Mouse (Mus musculus) erythroblast, embryonic 14.5 days (primary cell): ENCODE results near the gene Cacna1d. TPM values are rescaled to one million over a fixed set of nuclear protein-coding genes. Genes with fewer than 3 reads are reported as not detected.

Source experiments
- H3K27me3 ChIP-seq: 2 replicates; pipeline ENCODE4 v1.6.1; 2012; ENCODE audit warnings: inconsistent platforms; ENCODE audit not compliant: control insufficient read depth
- H3K36me3 ChIP-seq: 2 replicates; pipeline ENCODE4 v1.6.1; 2012; ENCODE audit warnings: mild to moderate bottlenecking, inconsistent platforms; ENCODE audit not compliant: control insufficient read depth
- H3K4me1 ChIP-seq: 2 replicates; pipeline ENCODE4 v1.6.1; 2012; ENCODE audit warnings: inconsistent platforms; ENCODE audit not compliant: control insufficient read depth
- H3K4me3 ChIP-seq: replicated peaks from 2 replicates; pipeline ENCODE3; 2012; ENCODE audit warnings: moderate library complexity, mild to moderate bottlenecking, inconsistent platforms
- H3K9me3 ChIP-seq: 2 replicates; pipeline ENCODE4 v1.6.1; 2012; ENCODE audit warnings: low read length, inconsistent platforms, mixed read lengths; ENCODE audit not compliant: control insufficient read depth
- GATA1 ChIP-seq: IDR thresholded peaks from 2 replicates; pipeline ENCODE4 v1.6.1; 2012; ENCODE audit warnings: low read length, inconsistent platforms, mixed read lengths
- TAL1 ChIP-seq: IDR thresholded peaks from 3 replicates; pipeline ENCODE4 v1.6.1; 2012; ENCODE audit warnings: low read length, inconsistent platforms, mixed read lengths
- polyA plus RNA-seq: library from polyadenylated mRNA; stranded (reverse); fragments of >175 nt; gene quantifications from 2 replicates; pipeline ENCODE4 v1.2.3, GENCODE M21; 2012

Gene Cacna1d
- polyA plus RNA-seq, 1 experiment: not detected

DNA sequence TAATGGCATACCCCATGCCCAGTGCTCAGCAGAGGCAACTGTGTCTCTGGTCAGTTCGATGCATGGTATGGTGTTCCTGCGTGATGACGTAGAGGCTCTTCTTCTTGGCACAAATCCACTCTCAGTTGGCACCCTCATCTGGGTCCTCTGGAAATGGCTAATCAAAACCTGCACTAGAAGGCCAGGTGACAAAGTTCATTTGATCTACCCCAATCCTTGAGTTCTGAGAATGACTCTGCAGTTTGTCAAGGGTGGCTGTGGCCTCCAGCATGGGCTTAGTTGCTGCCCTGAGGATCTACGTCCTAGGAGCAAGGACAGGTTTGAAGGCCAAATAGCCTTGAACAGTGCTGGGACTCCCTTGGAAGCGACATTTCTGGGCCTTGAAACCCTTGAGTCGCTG lies 472.4 kb downstream of the Cacna1d start:
- Histone ChIP-seq H3K4me3 (no peak overlapping the region), H3K27me3 (no peaks in the 10 kb centered on the region), H3K4me1 (no peaks in the 10 kb centered on the region), H3K36me3 (no peaks in the 10 kb centered on the region), H3K9me3 (no peaks in the 10 kb centered on the region)
- TF ChIP-seq GATA1 (no peak), TAL1 (no peak)

DNA sequence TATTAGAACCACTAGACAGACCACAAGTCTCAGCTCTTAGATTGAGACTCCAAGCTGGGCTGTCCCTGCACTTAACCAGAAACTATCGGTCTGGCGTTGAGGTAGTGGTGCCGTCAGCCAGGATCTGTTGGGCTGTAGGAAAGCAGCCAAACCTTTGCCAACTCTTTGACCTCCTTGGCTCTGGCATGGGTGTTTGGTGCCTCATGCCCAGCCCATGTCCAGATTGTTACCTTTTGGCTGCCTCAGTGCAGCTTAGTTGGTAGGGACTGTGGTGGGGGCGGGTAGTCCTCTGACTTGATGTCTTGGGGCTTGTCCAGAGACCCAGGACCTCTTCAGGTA lies 472.8 kb downstream of the Cacna1d start:
- no peaks in the 10 kb centered on the region for H3K4me1 ChIP-seq
- no peaks in the 10 kb centered on the region for H3K9me3 ChIP-seq
- H3K4me3 ChIP-seq: no peak overlapping the region
- no peaks in the 10 kb centered on the region for H3K36me3 ChIP-seq
- no peak for TF ChIP-seq GATA1
- TF ChIP-seq TAL1: no peak
- H3K27me3 ChIP-seq: no peaks in the 10 kb centered on the region

DNA sequence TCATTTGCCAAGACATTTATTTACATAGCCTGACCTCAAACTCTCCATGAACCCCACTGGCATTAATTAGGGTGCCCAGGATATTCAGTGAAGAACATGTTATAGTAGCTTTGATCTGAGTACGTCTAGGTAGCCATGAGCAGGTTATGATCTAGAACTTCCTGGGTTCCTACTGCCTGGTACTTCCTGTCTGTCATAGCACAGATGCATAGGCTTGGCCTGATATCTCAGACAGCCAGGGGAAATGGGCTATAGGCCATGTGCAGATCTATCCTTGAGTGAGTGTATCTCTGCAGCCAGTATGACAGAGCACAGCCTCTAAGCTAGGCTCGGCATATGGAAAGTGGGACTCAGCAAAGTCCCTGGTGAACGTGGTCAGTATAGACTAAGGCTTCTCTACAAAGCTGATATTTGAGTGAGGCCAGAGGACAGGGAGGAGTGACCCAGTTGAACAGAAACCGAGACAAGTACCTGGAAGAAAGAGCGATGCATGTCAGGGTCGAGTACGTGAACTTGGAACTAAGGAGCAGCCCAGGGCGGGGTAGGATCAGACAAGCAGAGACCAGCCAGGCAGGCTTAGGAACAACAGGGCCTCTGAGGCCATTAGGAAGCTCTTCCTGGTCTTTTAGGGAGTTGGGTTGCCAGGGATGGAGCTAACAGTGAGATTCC lies 473.3 kb downstream of the Cacna1d start:
- Histone ChIP-seq H3K27me3 (no peaks in the 10 kb centered on the region), H3K36me3 (no peaks in the 10 kb centered on the region), H3K4me1 (no peaks in the 10 kb centered on the region), H3K9me3 (no peaks in the 10 kb centered on the region), H3K4me3 (no peak overlapping the region)
- no peak for TF ChIP-seq GATA1
- no peak for TF ChIP-seq TAL1

DNA sequence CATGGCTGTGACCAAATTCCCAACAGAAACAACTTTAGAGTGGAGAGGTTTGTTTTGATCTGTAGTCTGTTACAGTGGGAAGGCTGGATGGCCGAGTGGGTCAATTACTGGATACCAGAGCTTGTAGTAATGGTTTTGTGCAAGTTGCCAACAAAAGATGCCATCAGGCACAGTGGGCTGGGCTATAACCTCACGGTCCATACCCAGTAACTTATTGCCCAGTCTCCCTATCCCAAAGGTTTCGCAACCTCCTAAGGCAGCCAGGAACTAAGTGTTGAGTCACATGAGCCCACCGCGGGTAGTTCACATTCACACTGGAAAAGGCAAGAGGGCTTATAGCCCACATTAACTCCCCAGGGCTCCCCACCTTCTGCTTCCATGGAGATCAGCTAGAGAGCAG lies 474.6 kb downstream of the Cacna1d start:
- Histone ChIP-seq H3K27me3 (no peaks in the 10 kb centered on the region), H3K4me1 (no peaks in the 10 kb centered on the region), H3K36me3 (no peaks in the 10 kb centered on the region), H3K4me3 (no peak overlapping the region), H3K9me3 (no peaks in the 10 kb centered on the region)
- no peak for TF ChIP-seq GATA1
- TF ChIP-seq TAL1: no peak

DNA sequence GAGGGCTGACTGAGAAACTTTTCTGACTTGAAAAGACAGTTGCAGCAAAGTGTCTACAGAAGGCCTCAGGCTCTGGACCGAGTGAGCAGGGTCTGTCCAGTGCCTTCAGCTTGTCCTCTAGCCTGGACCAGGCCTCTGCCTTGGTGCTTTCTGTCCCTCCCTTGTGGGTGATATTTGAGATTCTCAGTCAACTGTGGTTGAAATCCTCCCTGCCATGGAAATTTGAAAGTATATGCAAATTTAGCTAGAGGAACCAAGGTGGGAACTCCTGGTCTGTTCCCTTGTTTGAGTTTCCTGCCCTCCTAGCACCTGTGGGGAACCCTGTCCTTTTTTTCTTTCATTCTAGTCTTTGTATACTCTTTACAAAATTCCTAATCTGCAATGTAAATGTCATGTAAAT lies 476.2 kb downstream of the Cacna1d start:
- no peaks in the 10 kb centered on the region for H3K36me3 ChIP-seq
- TF ChIP-seq GATA1 (no peak), TAL1 (no peak)
- no peaks in the 10 kb centered on the region for H3K4me1 ChIP-seq
- no peaks in the 10 kb centered on the region for H3K9me3 ChIP-seq
- no peak overlapping the region for H3K4me3 ChIP-seq
- H3K27me3 ChIP-seq: peaks cover 4% of the 10 kb centered on the region

DNA sequence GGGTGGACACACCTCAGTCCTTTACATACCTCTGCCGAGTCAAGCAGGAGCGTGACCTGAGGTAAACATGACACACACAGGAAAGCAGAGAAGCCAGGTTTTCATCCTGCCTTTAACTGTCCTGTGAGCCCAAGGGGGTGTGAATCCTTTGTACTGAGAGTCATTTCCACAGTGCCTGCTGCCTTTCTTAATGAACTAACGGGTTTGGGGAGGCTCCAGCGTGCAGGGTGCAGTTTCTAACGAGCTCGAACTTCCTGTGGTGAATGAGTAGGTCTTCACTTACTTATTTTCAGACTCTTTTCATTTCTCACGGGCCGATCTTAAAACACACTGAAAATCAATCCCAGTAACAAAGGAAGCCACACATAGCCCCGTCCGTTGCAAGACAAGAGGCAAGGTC lies 476.8 kb downstream of the Cacna1d start:
- TF ChIP-seq GATA1 (no peak), TAL1 (no peak)
- peaks cover 9% of the 10 kb centered on the region for H3K27me3 ChIP-seq
- H3K4me3 ChIP-seq: no peak overlapping the region
- H3K36me3 ChIP-seq: no peaks in the 10 kb centered on the region
- H3K4me1 ChIP-seq: no peaks in the 10 kb centered on the region
- no peaks in the 10 kb centered on the region for H3K9me3 ChIP-seq

DNA sequence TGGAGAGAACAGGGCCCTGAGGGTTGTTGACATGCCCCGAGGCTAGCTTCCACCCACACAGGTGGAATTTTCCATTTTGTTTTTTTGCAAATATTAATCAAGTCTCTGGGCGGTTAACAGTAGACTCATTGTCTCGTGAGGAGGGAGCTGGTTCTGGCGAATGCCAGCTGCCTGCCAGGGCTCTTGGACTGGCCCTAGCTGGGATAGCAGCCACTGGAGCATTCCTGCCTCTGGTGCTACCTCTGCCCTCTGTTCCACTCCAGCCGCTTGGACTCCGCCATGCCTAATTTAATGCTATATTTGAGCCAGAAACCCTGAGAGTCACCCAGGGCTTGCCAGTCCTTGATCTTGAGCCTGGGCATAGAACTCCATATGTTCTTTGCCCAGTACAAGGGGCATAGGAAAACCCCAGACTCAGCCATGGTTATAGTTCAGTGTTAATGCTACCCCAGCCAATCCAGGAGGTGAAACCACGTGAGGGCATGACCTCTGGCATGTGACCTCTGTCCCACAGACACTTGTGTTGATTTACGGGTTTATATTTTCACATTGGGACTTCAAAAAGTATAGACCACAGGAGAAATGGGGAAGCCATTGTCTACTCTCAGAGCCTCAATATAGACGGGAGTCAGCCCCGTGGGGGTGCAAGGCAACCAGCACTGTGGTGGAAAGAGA lies 479.2 kb downstream of the Cacna1d start:
- TF ChIP-seq GATA1: no peak
- TF ChIP-seq TAL1: no peak
- peaks cover 27% of the 10 kb centered on the region for H3K27me3 ChIP-seq

DNA sequence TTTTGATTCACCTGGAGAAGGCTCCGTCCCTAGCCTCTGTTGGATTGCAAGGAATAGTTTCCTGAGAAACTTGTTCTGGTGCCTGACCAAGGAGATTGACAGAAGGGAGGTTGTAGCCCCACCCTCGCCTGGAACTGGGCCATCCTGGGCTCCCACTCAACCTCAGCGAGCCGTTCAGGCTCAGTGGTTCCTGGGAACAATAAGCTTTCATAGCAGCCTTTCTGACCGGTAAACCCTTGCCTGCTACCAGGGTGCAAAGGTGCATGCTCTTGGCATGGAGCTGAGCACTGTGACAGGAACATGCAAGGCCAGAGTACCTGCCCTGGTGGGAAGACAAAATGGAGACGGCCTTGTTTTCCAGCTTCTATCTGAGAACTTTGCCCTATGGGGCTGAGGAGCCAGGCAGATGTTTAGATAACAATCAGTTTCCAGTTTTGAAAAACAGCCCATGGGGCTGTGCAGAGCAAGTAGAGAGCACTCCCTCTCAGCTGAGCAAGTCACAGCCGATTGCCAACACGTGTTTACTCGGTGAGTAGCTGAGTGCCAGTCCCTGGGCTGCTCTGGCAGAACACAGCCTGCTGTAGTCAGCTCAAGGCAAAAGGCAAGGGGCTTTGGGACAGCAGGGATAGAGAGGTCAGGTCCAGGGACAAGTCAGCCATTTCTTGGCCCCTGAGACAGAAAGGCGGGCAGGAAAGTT lies 481.2 kb downstream of the Cacna1d start:
- no peak for TF ChIP-seq GATA1
- TF ChIP-seq TAL1: no peak
- Histone ChIP-seq H3K36me3 (no peaks in the 10 kb centered on the region), H3K4me3 (no peak overlapping the region), H3K9me3 (no peaks in the 10 kb centered on the region), H3K4me1 (no peaks in the 10 kb centered on the region), H3K27me3 (peaks cover 27% of the 10 kb centered on the region)

More for the DNA sequence above, 479.2 kb downstream of the Cacna1d start:
- Histone ChIP-seq H3K4me3 (no peak overlapping the region), H3K4me1 (no peaks in the 10 kb centered on the region), H3K9me3 (no peaks in the 10 kb centered on the region), H3K36me3 (no peaks in the 10 kb centered on the region)
